Mouse (Mus musculus) kidney, adult 2 months (tissue): ENCODE measurements around the gene S1pr2.

Experiments
- CTCF ChIP-seq: fragments of 200-500 bp; conservative IDR thresholded peaks from 2 replicates; pipeline ENCODE4 v1.5.1; 2011; ENCODE audit warnings: low read depth, mild to moderate bottlenecking, control low read depth, low read length, moderate library complexity, mixed read lengths; ENCODE audit not compliant: insufficient read depth, insufficient read length
- POLR2A ChIP-seq: fragments of 200-500 bp; IDR thresholded peaks from one replicate; pipeline ENCODE4 v1.6.1; 2011; ENCODE audit warnings: low read depth, low read length, control low read depth

DNA sequence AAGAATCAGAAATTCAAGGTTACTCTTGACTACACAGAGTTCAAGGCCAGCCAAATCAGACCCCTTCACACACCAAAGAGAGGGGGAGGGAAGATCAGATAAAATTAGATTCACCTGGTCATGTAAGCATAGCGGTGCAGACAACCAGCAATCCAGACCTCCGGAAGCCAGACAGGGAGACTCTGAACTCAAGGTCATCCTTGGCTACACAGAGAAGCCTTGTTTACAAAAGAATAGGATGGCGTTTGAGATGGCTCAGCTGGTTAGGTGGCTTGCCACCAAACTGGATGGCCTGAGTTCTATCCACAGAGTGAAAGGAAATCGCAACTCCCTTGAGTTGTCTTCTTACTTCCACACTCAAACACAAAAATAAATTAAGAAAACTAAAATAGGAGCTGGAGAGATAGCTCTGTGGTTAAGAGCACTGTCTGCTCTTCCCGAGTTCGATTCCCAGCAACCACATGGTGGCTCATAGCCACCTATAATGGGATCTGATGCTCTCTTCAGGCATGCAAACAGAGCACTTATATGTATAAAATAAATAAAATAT is 25.1 kb upstream of the S1pr2 start:
- no peak for TF ChIP-seq CTCF
- no peak for TF ChIP-seq POLR2A
